Mouse (Mus musculus): ENCODE data around the gene Fam173a. TPM values are rescaled to one million over a fixed set of nuclear protein-coding genes. Genes with fewer than 3 reads are reported as not detected.
A peak's percentile ranks its signal among the peaks of the same experiment; 100 is the strongest.

The Fam173a gene
- total RNA-seq (2017) = 21.1 and 33.3 TPM in 2 replicates

GRCm38 (mm10) chr17:25792615-25793014, at the start of gene Fam173a:
Gene Fam173a (minus strand): TSS chr17:25792901.
- ATAC-seq (replicated peaks in 1 of 2; ENCODE audit: insufficient read depth in 1 of 2, low FRiP score in 2 of 2, low TSS enrichment in 1 of 2, low read depth in 1 of 2, poor library complexity in 2 of 2, severe bottlenecking in 2 of 2) = peak; percentile 36 to 62

- ATAC-seq (replicated peaks in 1 of 2; ENCODE audit: insufficient read depth in 1 of 2, low FRiP score in 2 of 2, low TSS enrichment in 1 of 2, low read depth in 1 of 2, poor library complexity in 2 of 2, severe bottlenecking in 2 of 2) = no peak
Observed at GRCm38 (mm10) chr17:25841117-25841880, 48.6 kb upstream of the Fam173a start, which contains the start of gene Gm20683. Gene Gm20683 (minus strand): TSS chr17:25841763.

GRCm38 (mm10) chr17:25840519-25840918, 47.8 kb upstream of the Fam173a start:
- no peak for ATAC-seq (replicated peaks in 1 of 2; ENCODE audit: insufficient read depth in 1 of 2, low FRiP score in 2 of 2, low TSS enrichment in 1 of 2, low read depth in 1 of 2, poor library complexity in 2 of 2, severe bottlenecking in 2 of 2)

- ATAC-seq (replicated peaks in 1 of 2; ENCODE audit: insufficient read depth in 1 of 2, low FRiP score in 2 of 2, low TSS enrichment in 1 of 2, low read depth in 1 of 2, poor library complexity in 2 of 2, severe bottlenecking in 2 of 2) = no peak
Observed at GRCm38 (mm10) chr17:25839455-25840235, 46.9 kb upstream of the Fam173a start.

GRCm38 (mm10) chr17:25838904-25839303, 46.2 kb upstream of the Fam173a start:
- ATAC-seq (replicated peaks in 1 of 2; ENCODE audit: insufficient read depth in 1 of 2, low FRiP score in 2 of 2, low TSS enrichment in 1 of 2, low read depth in 1 of 2, poor library complexity in 2 of 2, severe bottlenecking in 2 of 2) = no peak

GRCm38 (mm10) chr17:25837533-25837932, 44.8 kb upstream of the Fam173a start:
- ATAC-seq (replicated peaks in 1 of 2; ENCODE audit: insufficient read depth in 1 of 2, low FRiP score in 2 of 2, low TSS enrichment in 1 of 2, low read depth in 1 of 2, poor library complexity in 2 of 2, severe bottlenecking in 2 of 2) = no peak

GRCm38 (mm10) chr17:25837076-25837410, 44.3 kb upstream of the Fam173a start, which contains the start of gene Rhbdl1:
Gene Rhbdl1 (minus strand): TSS chr17:25837295.
- ATAC-seq (replicated peaks in 1 of 2; ENCODE audit: insufficient read depth in 1 of 2, low FRiP score in 2 of 2, low TSS enrichment in 1 of 2, low read depth in 1 of 2, poor library complexity in 2 of 2, severe bottlenecking in 2 of 2) = no peak

- ATAC-seq (replicated peaks in 1 of 2; ENCODE audit: insufficient read depth in 1 of 2, low FRiP score in 2 of 2, low TSS enrichment in 1 of 2, low read depth in 1 of 2, poor library complexity in 2 of 2, severe bottlenecking in 2 of 2) = no peak
Observed at GRCm38 (mm10) chr17:25836397-25837075, 43.8 kb upstream of the Fam173a start.

- ATAC-seq (replicated peaks in 1 of 2; ENCODE audit: insufficient read depth in 1 of 2, low FRiP score in 2 of 2, low TSS enrichment in 1 of 2, low read depth in 1 of 2, poor library complexity in 2 of 2, severe bottlenecking in 2 of 2) = no peak
Observed at GRCm38 (mm10) chr17:25835816-25836215, 43.1 kb upstream of the Fam173a start.

GRCm38 (mm10) chr17:25835301-25835700, 42.6 kb upstream of the Fam173a start:
- ATAC-seq (replicated peaks in 1 of 2; ENCODE audit: insufficient read depth in 1 of 2, low FRiP score in 2 of 2, low TSS enrichment in 1 of 2, low read depth in 1 of 2, poor library complexity in 2 of 2, severe bottlenecking in 2 of 2) = no peak

- no peak for ATAC-seq (replicated peaks in 1 of 2; ENCODE audit: insufficient read depth in 1 of 2, low FRiP score in 2 of 2, low TSS enrichment in 1 of 2, low read depth in 1 of 2, poor library complexity in 2 of 2, severe bottlenecking in 2 of 2)
Observed at GRCm38 (mm10) chr17:25834595-25835222, 42.0 kb upstream of the Fam173a start.

- ATAC-seq (replicated peaks in 1 of 2; ENCODE audit: insufficient read depth in 1 of 2, low FRiP score in 2 of 2, low TSS enrichment in 1 of 2, low read depth in 1 of 2, poor library complexity in 2 of 2, severe bottlenecking in 2 of 2) = no peak
Observed at GRCm38 (mm10) chr17:25833961-25834594, 41.4 kb upstream of the Fam173a start.

- ATAC-seq (replicated peaks in 1 of 2; ENCODE audit: insufficient read depth in 1 of 2, low FRiP score in 2 of 2, low TSS enrichment in 1 of 2, low read depth in 1 of 2, poor library complexity in 2 of 2, severe bottlenecking in 2 of 2) = peak; percentile 14 to 33; a peak in 3 of 4 replicates
Observed at GRCm38 (mm10) chr17:25833291-25833663, 40.6 kb upstream of the Fam173a start, which contains the start of gene Stub1. Gene Stub1 (minus strand): TSS chr17:25833404.

- ATAC-seq (replicated peaks in 1 of 2; ENCODE audit: insufficient read depth in 1 of 2, low FRiP score in 2 of 2, low TSS enrichment in 1 of 2, low read depth in 1 of 2, poor library complexity in 2 of 2, severe bottlenecking in 2 of 2) = peak; percentile 81 to 86
Observed at GRCm38 (mm10) chr17:25832436-25833290, 40.0 kb upstream of the Fam173a start.

GRCm38 (mm10) chr17:25831451-25832281, 39.0 kb upstream of the Fam173a start:
- ATAC-seq (replicated peaks in 1 of 2; ENCODE audit: insufficient read depth in 1 of 2, low FRiP score in 2 of 2, low TSS enrichment in 1 of 2, low read depth in 1 of 2, poor library complexity in 2 of 2, severe bottlenecking in 2 of 2) = no peak
